Mouse (Mus musculus) thymus, adult 2 months (tissue): ENCODE data around the gene Mfsd4a. TPM values are rescaled to one million over a fixed set of nuclear protein-coding genes. Genes with fewer than 3 reads are reported as not detected.
A peak's percentile ranks its signal among the peaks of the same experiment; 100 is the strongest.

ENCODE experiments used
- DNase-seq: peaks from one replicate; pipeline ENCODE4 v3.0.0; 2021
- H3K27ac ChIP-seq: fragments of 200-500 bp; 2 replicates; pipeline ENCODE4 v1.5.1; 2012; ENCODE audit warnings: low read length, control low read depth; ENCODE audit not compliant: control insufficient read depth, insufficient read depth
- H3K27me3 ChIP-seq: fragments of 200-500 bp; 2 replicates; pipeline ENCODE4 v1.6.1; 2012; ENCODE audit warnings: mild to moderate bottlenecking, low read length, moderate library complexity, mixed read lengths; ENCODE audit not compliant: control insufficient read depth, insufficient read depth
- H3K36me3 ChIP-seq: fragments of 200-500 bp; 2 replicates; pipeline ENCODE4 v1.6.1; 2012; ENCODE audit warnings: mild to moderate bottlenecking, low read length, moderate library complexity; ENCODE audit not compliant: control insufficient read depth, insufficient read depth
- H3K4me1 ChIP-seq: fragments of 200-500 bp; replicated peaks from 2 replicates; pipeline ENCODE4 v1.6.1; 2012; ENCODE audit warnings: low read length; ENCODE audit not compliant: control insufficient read depth, insufficient read depth
- H3K4me3 ChIP-seq: fragments of 200-500 bp; 2 replicates; pipeline ENCODE4 v1.5.1; 2012; ENCODE audit warnings: mild to moderate bottlenecking, low read length, control low read depth, moderate library complexity; ENCODE audit not compliant: control insufficient read depth, insufficient read depth
- CTCF ChIP-seq: fragments of 200-500 bp; IDR thresholded peaks from 2 replicates; pipeline ENCODE4 v1.5.1; 2012; ENCODE audit warnings: mild to moderate bottlenecking, control low read depth, low read length, moderate library complexity, borderline replicate concordance; ENCODE audit not compliant: control insufficient read depth, poor library complexity, insufficient read depth; ENCODE audit errors: extremely low read depth
- POLR2A ChIP-seq: fragments of 200-500 bp; IDR thresholded peaks from 2 replicates; pipeline ENCODE4 v1.6.1; 2012; ENCODE audit warnings: mild to moderate bottlenecking, low read length, control low read depth, moderate library complexity; ENCODE audit not compliant: control insufficient read depth, poor library complexity, insufficient read depth; ENCODE audit errors: extremely low read depth
- WGBS: fragments of 180-500 bp; shearing (Covaris S2); methylation state at CpG from one replicate; pipeline ENCODE4 v1.1.7; 2018; 5-methylcytosine and 5-hydroxymethylcytosine counted together
- polyA plus RNA-seq: library from polyadenylated mRNA; depleted of rRNA; stranded (reverse); fragments of >200 nt; gene quantifications from 2 replicates; pipeline ENCODE4 v1.2.3, GENCODE M21; 2012

The Mfsd4a gene
- polyA plus RNA-seq, 1 experiment = 5.6 TPM

DNA sequence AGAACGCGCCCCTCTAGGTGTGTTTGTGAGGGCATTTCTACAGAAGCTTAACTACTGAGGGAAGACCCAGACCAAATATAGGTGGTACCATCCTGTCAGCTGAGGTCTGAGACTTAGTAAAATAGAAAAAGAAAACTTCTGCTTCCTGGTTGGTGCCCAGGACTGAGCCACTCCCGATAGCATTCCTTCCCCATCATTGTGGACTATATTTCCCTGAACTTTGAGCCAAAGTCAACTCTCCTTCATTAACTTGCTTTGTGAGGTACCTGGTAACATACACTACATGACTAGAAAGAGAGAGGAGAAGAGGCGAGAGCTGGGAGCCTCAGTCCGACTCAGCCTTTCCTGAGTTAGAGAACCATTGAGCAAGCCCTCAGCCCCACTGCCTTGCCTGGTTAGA lies 9.3 kb downstream of the Mfsd4a start:
- DNase-seq = no peak
- no peak overlapping the region for H3K27ac ChIP-seq
- H3K4me3 ChIP-seq = no peak overlapping the region
- H3K27me3 ChIP-seq = no peaks in the 10 kb centered on the region
- peaks cover 7% of the 10 kb centered on the region; the same call in 1 of the 2 replicates for H3K4me1 ChIP-seq
- H3K36me3 ChIP-seq = no peaks in the 10 kb centered on the region
- TF ChIP-seq CTCF (no peak), POLR2A (no peak)
- WGBS = 95% methylated on average over 5 of the region's 5 CpGs

DNA sequence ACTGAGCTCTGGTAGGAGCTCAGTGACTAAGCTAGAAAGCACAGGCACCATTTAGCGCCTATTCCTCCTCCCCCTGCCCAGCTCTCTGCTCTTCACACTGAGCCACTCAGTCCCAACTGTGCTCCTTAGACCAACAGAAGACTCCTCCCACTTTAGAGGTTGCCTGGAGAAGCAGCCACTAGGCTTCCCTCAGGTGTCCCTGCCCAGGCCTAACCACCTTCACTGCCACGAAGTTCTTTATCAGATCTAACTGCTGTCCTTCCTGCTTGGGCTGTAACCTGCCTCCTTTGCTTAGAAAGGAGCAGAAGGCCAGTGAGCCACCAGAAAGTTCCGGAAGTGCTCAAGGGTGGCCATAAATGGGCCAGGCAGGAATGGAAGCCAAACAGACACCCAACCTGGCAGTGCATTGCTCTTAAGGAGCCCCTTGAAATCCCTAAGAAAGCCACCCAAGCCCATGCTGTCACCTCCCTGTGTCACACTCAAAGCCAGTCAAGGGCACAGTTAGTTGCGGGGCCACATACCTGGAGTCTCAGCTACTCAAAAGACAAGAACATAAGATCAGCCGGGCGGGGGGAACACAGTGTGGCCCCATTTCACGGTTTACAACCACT lies 12.7 kb downstream of the Mfsd4a start:
- WGBS = 76% methylated on average over 7 of the region's 7 CpGs
- TF ChIP-seq CTCF = no peak
- TF ChIP-seq POLR2A = no peak
- Histone ChIP-seq H3K36me3 (no peaks in the 10 kb centered on the region), H3K4me1 (peaks cover 7% of the 10 kb centered on the region; the same call in 1 of the 2 replicates), H3K27ac (no peak overlapping the region), H3K27me3 (no peaks in the 10 kb centered on the region), H3K4me3 (no peak overlapping the region)
- no peak for DNase-seq

DNA sequence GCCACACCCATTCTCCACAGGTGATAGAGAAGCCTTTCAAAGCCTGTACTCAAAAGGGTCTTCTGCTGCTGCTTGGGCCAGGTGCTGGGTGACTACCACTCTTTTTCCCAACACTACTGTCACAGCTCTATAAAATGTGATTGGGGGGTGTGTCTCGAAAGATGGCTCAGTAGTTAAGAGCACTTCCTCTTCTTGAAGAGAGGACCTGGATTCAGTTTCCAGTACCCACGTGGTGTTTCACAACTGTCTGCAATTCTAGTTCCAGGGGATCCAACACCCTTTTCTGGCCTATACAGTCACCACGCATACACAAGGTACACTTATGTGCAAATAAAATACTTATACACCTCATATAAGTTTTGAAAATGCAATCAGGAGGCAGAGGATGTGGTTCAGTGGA lies 13.5 kb downstream of the Mfsd4a start:
- DNase-seq = no peak
- 49% methylated on average over 3 of the region's 3 CpGs for WGBS
- H3K27me3 ChIP-seq = no peaks in the 10 kb centered on the region
- no peaks in the 10 kb centered on the region for H3K36me3 ChIP-seq
- TF ChIP-seq POLR2A (no peak), CTCF (no peak)
- H3K4me3 ChIP-seq = no peak overlapping the region
- H3K27ac ChIP-seq = no peak overlapping the region
- H3K4me1 ChIP-seq = peaks cover 7% of the 10 kb centered on the region; the same call in 1 of the 2 replicates

DNA sequence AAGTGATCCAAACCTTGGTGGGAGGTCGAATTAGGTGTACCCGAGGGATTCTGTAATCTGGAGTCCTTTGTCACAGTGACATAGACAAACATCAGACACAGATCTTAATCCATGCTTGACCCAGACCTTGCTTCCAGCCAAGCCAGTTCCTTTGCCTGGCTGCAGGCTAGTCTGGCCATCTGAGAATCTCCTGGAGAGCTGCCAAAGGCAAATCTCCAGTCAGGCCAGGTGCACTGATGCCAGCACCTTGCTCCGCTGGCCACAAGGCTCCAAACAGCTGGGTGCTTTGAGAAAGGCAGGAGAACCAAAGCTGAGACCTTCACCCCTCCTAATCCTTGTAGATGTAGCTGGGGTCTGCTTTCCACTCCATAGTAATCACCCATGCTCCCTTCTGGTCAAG lies 16.1 kb downstream of the Mfsd4a start:
- no peak overlapping the region for H3K4me3 ChIP-seq
- no peaks in the 10 kb centered on the region for H3K36me3 ChIP-seq
- 96% methylated on average over 3 of the region's 3 CpGs for WGBS
- H3K27me3 ChIP-seq = no peaks in the 10 kb centered on the region
- TF ChIP-seq POLR2A (no peak), CTCF (no peak)
- no peak overlapping the region for H3K27ac ChIP-seq
- no peak for DNase-seq
- peaks cover 7% of the 10 kb centered on the region; the same call in 1 of the 2 replicates for H3K4me1 ChIP-seq

DNA sequence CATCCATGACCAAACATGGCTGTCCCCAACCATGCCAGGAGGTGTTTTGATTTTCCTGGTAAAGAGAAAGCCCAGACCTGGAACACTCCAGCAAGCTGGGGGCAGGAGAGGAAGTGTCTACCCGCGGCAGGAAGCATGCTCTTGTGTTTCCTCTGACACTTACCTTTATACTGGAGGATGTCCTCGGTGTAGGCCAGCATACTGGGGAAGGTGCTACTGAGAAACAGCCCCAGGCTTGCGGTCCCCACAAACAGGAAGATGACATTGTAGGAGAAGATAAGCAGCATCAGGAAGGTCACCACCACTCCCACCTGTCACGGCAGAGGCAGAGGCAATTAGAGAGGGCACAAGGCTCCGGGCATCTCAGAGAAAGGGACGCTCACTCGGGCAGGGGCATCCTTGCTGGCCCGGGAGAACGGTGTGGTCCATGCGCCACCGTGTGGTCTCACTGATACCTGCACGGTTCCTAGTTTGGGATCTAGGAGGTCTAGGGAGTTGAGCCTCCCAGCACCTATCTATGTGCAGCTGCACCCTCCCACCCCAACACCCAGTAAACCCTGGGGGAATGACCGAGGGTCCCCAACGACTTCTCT lies 21.6 kb downstream of the Mfsd4a start:
- WGBS = 17% methylated on average over 15 of the region's 15 CpGs
- DNase-seq = peak; percentile 74
- H3K27me3 ChIP-seq = no peaks in the 10 kb centered on the region
- no peaks in the 10 kb centered on the region for H3K36me3 ChIP-seq
- peaks cover 7% of the 10 kb centered on the region for H3K4me1 ChIP-seq
- H3K4me3 ChIP-seq = 0 out of 2 replicates have a peak overlapping the region, but pooled peaks have one; percentile 2
- TF ChIP-seq POLR2A (no peak), CTCF (peak; percentile 90; the same call in 1 of the 2 replicates)
- no peak overlapping the region for H3K27ac ChIP-seq

DNA sequence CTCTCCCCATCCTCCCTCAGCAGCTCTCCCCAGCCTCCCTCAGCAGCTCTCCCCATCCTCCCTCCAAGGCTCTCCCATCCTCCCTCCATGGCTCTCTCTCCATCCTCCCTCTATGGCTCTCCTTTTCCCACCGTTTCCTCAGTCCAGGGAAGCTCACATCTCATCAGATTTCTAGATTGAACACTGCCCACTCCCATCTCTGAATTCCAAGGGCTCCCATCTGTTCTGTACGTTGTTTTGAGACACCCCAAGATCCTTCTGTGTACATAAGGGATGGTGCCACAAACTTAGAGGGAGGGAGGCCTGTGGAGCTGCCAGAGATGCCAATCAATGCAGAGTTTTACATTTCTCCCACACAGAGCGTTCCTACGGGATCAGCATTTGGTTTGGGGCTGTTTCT lies 24.1 kb downstream of the Mfsd4a start:
- Histone ChIP-seq H3K36me3 (no peaks in the 10 kb centered on the region), H3K27ac (no peak overlapping the region), H3K27me3 (no peaks in the 10 kb centered on the region), H3K4me3 (no peak overlapping the region), H3K4me1 (peaks cover 11% of the 10 kb centered on the region)
- WGBS = 98% methylated on average over 4 of the region's 4 CpGs
- TF ChIP-seq POLR2A (no peak), CTCF (no peak)
- no peak for DNase-seq
